Mouse (Mus musculus): ENCODE measurements around the gene Hoxa13. TPM values are rescaled to one million over a fixed set of nuclear protein-coding genes. Genes with fewer than 3 reads are reported as not detected.

The Hoxa13 gene
- total RNA-seq, 2 experiments from 2014 or later = not detected

DNA sequence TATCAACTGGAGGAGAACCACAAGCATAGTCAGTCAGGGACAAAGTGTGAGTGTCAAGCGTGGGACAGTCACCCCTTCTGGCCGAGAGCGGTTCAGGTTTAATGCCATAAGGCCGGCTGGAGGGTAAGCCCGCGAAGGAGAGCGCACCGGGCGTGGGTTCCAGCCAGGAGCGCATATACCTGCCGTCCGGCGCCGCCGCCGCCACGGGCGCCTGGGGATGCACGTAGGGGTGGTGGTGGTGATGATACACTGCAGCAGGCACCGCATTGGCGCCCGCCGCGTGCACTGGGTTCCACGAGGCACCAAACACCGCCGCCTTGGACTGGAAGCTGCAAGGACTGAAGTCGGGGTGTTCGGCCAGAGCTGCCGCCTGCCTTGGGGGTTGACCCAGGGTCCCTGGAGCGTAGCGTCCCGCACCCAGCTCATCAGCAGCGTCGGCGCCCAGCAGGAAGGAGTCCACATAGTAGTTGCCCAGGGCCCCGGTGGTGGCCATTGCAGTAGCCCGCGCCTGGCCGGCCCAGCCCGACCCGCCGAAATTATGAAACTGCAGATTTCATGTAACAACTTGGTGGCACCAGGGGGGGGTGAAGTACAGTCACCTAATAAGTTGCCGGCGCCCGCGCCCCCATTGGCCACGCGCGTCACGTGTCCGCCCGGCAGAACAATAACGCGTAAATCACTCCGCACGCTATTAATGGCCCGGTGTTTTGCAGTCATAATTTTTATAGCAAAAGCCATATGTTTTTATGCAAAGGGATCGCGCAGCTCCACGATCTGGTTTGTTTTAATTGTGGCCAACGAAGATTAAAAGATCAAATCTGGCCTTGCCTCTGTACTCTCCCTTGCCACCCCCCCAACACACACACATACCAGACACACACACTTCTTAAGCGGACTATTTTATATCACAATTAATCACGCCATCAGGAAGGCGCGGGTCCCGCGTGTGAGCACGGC lies 34.8 kb downstream of the Hoxa13 start:
- ATAC-seq (replicated peaks; ENCODE audit: poor library complexity, severe bottlenecking) = peak; percentile 45

DNA sequence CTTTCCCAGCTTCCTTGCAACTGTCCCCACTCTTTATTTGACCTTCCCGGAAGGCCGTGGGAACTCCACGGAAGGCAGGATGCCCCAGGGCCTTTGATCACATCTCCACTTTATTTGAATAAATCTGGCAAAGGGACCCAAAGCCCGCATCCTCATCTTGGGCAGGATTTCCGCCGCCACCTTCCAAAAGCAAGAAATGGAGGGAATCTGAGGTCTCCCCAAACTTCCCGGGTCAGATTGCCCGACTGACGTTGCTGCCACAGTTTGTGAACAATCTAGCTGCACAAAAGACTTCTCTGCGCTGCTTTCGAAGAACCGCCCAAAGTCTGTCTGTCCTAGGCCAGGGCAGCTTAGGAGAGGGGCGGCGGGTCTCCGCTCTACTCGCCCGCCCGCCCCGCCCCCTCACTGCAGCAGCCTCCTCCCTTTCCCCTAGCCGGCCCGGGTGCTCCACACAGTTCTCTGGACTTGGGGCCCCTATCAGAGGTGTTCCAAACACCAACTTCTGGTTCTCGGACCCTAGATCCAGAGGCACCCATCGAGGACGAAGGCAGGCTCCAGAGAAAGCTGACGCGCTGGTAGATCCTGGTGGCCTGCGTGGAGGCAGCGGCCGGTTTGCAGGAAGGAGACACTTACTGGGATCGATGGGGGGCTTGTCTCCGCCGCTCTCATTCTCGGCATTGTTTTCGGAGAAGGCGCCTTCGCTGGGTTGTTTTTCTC lies 35.6 kb downstream of the Hoxa13 start:
- no peak for ATAC-seq (replicated peaks; ENCODE audit: poor library complexity, severe bottlenecking)

DNA sequence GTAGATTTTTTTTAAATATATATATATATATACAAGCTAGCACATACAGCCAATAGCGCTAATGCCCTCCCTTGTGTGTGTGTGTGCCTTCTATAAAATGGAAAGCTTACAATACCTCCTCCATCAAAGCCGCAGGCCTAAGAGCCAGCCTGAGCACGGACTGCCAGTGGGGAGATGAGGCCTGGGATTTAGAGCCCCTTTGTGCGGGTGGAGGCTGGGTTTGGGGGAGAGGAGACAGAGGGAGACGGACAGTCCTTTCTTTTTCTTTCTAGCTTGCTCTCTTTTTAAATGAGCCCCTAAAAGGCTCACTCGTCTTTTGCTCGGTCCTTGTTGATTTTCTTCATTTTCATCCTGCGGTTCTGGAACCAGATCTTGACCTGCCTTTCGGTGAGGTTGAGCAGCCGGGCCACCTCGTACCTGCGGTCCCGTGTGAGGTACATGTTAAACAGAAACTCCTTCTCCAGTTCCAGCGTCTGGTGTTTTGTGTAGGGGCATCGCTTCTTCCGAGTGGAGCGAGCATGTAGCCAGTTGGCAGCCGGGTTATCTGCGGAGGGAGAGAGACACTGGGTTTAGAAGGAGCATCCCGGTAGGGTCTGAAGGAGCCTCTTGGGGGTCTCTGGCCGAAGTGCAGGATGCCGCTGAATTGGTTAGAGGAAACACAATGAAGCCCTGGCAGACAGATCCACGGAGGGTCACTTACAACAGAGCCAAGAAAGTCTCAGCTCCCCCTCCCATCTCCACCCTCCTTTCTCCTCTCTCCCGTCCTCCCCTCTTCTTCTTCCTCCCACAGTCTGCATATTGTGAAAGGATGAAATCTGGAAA lies 36.5 kb downstream of the Hoxa13 start:
- no peak for ATAC-seq (replicated peaks; ENCODE audit: poor library complexity, severe bottlenecking)

DNA sequence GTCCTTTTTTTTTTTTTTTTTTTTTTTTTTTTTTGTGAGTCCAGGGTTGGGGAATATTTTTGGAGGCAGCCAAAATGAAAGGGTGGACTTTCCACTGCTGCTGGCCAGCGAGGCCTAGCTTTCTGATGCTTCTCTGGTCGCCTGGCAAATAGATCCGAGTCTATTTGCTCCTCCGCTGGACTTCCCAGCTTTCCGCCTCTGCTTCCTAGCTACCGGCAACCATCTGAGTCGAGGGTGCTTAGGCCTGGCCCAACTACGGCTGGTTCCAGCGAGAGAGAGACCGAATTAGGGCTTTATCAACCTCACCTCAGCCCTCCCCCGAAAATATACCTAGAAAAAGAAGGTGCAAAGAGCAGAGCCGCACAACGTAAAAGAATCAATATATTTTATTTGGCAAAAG lies 38.0 kb downstream of the Hoxa13 start:
- ATAC-seq (replicated peaks; ENCODE audit: poor library complexity, severe bottlenecking) = no peak

DNA sequence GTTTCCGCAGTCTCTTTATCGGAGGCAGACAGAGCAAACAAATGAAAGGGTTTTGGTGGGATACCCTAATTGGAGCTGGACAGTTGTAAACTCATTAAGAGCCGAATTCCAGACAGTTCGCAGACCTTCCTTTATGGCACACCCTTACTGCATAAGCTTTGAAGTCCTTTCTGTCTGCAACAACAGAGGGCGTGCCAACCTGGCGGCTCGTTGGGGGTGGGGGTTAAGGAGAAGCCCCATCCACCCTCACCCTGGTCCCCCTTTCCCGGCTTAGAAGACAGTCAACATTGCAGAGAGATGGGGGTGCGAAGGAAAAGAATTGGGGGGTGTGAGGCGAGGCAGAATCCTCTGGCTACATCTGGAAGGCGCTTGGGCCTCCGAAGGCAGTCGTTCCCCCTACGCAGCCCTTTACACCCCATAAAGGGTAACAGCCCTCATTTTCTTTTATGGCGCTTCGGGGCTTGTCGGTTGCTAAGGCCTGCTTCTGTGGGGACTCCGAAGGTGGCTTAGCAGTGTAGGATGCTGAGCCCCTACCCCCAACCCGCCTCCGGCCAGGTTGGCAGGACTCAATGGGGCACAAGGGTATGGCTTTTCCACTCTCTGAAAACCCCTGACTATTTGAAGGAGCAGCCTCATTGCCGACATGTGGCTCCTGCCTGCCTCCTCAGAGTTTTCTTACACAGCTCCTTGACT lies 38.5 kb downstream of the Hoxa13 start:
- ATAC-seq (replicated peaks; ENCODE audit: poor library complexity, severe bottlenecking) = no peak

DNA sequence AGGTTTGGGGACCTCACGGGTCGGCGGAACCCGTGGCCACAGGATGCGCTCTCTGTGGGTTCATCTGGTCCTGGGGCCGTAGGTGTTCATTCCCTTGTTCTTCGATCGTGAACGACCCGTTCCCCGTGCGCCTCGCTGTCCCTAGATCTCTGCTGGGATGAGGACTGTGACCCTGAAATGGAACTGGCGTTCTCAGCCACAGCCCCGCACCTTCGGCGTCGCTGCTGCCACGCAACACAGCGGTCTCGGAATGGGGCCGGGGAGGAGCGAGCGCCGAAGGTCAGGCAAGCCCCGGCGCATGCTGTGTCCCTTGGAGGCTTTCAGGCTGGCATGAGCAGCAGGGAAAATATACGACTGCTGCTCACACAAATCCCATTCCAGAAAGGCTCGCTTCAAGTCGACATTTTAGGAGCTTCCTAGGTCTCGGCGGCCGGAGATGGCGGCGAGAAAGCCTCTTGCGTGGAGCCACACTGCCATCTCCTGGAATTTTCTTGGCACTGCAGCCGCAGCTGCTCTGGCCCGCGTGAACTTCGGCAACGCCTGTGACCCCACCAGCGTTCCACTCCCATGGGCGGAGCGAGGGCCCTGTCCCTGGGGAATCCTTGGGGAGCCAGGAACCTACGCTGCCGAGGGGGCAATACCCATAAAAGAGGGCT lies 39.2 kb downstream of the Hoxa13 start, which contains the start of gene Hoxa7:
Gene Hoxa7 (minus strand): TSS at position 518 of the 656 bp plus-strand sequence.
- ATAC-seq (replicated peaks; ENCODE audit: poor library complexity, severe bottlenecking) = peak; percentile 60

DNA sequence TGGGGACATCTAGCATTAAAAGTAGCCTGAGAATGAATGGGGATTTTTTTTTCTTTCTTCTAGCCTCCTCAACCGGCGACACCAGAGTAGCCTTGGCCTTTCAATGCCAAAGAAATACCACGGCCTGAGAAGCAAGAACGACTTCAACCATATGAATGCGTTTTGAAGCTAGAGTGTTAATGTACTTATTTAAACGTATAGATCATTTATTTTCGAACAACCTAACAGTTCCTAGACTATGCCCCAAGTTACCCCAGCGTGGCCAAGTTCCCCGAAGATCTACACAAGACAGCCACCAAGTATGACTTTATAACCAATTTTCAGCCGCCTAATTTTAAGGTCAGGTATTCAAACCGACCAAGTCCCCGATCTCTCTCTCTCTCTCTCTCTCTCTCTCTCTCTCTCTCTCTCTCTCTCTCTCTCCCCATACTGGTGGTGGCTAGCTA lies 39.8 kb downstream of the Hoxa13 start:
- no peak for ATAC-seq (replicated peaks; ENCODE audit: poor library complexity, severe bottlenecking)

DNA sequence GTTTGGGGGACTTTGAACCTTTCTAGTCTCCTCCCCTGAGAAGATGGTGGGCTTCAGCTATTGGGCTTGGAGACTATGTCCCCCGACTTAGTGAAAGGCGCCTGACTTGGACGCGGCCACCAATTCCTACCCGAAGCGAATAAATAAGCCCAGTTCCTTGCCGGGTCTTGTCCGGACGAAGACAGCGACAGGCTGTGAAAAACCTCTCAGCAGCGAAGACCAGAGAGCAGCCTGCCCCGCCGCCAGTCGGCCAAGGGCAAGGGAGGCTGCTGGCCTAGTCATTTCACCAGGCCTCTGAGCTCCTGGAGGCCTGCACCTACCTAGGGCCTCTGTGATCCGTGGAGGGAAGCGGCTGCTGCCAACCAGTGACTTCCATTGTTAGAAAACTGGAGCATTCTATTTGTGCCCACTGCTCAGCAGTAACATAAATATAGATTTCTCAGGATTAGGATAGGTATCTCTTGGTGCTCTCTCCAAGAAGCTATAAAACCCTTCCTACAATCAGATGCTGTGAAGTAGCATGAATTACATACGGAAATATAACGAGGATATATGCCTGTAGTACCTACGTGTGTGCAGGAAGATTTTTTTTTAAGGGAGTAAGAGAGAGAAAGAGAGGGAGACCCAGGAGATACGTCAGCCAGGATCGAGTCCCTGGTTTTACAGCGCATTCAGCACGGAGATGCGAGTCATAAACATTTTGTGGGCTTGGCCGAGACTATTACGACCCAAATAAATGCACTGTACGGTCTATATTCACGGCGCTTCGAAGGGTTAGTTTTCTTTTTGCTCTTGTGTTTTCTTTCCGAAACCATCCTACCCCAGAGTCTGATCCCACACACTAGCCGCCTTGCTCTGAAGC lies 40.4 kb downstream of the Hoxa13 start:
- no peak for ATAC-seq (replicated peaks; ENCODE audit: poor library complexity, severe bottlenecking)

DNA sequence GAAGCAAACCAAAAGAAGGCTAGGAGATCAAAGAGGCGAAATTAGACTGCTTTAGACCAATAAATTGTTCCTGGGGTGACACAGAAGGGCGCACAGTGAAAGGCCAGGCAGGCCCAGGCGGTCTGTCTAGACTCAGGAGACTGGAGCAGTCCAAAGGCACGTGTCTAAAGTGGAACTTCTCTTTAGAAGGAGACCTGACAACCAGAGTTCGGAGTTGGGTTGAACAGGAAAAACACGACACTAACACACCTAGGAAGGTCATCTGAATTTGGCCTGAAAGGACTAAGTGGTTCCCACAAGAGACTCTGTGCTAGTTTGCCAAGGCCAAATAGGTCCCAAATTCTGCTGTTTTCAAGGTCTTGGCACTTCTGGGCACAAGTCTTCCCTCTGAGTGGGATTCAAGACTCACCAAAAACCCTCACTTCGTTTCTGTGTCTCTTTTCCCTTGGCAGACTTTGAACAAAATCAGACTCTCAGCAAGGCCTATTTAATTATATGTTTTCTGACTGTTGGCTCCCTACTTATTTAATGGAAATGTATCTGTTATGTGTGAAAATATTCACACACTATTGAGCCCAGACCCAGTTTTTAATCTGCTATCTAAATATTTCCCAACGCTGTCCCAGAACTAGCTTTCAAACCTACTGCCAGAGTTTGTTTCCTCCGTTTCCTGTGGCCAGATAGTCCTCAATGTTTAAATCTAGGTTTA lies 41.3 kb downstream of the Hoxa13 start:
- ATAC-seq (replicated peaks; ENCODE audit: poor library complexity, severe bottlenecking) = no peak

DNA sequence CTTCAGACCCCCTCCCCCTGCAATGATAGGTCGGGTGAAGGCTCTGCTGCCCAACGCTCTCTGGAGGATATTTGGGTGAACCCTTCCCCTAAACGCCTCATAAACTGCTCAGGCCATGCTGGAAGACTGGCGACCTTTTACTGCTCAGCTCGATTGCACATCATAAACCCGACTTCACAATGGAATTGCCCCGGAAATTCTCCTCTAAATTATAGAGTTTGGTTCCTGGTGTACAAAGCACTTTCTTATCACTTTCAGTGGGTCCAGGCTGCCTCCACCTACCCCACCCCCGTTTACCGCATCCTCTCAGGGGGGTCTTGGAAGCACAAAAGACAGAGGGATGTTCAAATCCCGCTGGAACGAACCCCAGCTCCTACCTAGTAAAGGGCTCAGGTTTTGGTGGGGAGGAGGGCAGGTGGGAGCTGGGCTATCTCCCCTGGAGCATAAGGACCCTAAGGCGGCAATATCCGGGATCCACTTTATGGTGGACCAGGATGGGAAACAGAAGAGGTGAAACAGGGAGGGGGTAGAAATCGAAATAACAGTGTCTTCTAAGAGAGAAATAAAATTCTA lies 42.0 kb downstream of the Hoxa13 start:
- ATAC-seq (replicated peaks; ENCODE audit: poor library complexity, severe bottlenecking) = no peak

DNA sequence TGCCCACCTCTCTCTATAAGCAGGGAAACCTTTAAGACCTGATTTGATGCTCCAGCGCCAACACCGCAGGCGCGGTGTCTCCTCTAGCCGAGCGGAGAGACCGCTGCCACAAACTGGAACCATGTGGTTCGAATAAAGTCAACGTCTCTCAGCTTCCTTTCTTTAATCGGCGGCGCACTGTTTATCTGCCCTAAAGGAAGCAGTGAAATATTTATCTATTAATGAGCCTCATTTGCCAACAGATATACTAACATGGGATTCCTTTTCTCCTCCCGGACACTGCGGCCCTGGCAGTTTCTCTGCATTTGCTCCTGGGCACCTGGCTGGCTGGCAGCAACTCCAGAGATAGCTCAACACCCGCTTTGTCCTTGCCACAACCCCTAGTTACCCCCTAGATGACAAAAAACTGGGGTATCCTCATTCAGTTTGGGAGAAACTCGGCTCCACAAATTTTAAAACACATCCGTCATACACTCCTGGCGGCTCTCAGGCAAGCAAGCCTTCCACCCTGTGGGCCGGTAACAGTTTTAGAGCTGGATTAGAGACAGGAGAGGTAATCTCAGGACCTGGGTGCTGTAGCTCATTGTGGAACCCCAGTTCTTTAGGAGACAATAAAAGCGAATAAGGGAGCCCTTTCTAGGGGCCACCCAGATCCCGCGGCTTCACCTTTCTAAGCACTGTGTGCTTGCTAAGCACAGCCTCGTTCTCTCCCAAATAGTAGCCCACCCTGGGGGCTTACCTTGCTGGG lies 42.6 kb downstream of the Hoxa13 start:
- no peak for ATAC-seq (replicated peaks; ENCODE audit: poor library complexity, severe bottlenecking)

DNA sequence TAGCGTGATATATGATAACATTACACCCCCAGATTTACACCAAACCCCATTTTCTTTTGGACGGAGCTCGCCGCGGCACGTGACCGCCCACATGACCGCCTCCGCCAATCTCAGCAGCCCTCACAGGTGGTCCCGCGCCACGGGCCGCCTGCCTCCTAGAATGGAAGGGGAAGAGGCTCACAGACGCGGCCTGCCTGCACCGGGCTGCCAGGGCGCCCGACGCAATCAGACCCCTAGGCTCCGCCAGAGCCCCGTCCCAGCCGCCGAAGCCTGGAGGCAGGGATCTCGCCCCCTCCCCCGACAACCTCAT lies 43.3 kb downstream of the Hoxa13 start:
- ATAC-seq (replicated peaks; ENCODE audit: poor library complexity, severe bottlenecking) = peak; percentile 59

DNA sequence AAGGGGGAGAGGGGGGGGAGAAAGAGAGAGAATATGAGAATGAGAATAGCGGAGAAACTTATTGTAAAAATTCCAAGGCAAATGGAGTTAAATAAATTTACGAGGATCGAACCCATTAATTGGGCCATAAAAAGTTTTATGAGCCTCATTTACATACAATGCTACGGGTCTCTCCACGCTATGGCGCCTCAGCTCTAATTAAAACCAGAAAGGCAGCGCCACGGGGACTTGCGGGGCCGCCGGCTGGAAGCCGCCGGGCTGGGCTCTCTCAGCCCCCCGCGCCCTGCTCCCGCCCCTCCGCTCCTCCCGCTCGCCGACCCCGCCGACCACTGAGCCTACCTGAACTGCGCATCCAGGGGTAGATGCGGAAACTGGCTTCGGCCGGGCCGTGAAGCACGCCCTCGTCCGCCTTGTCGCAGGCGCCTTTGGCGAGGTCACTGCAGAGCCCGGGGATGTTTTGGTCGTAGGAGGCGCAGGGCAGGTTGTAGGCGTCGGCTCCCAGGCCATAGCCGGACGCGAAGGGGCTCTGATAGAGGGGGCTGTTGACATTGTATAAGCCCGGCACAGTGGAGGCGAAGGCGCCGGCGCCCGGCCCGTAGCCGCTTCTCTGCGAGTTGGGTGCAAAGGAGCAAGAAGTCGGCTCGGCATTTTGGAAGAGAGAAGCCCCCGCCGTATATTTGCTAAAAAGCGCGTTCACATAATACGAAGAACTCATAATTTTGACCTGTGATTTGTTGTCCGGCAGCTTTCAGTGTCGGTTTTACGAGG lies 43.8 kb downstream of the Hoxa13 start:
- ATAC-seq (replicated peaks; ENCODE audit: poor library complexity, severe bottlenecking) = no peak

DNA sequence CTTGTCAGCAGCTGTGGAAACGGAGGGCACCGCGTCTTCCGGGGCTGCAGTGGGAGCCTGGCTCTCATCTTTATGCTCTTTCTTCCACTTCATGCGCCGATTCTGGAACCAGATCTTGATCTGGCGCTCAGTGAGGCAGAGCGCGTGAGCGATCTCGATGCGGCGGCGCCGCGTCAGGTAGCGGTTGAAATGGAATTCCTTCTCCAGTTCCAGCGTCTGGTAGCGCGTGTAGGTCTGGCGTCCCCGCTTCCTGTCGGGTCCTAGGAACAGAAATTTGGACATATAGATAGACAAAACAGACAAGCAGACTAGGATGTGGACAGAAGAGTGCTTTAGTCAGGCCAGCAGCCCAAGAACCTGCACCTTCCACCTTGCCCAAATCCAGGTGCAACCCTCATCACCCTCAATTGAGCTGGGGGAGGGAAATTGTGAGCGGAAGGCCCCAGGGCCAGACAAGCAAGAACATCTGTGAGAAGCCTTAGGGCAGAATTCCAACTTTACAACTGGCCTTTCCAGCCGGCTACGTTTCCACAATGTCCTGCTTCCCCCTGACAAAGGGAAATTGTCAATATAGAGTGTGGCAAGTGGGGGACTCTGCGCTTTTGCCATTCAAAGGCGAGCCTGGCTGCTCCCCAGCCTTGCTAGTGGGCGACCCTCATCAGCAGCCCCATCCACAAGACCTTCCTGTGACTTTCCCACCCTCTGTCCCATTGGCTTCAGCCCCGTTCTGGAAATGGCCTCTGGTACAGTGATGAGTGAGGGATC lies 44.7 kb downstream of the Hoxa13 start:
- no peak for ATAC-seq (replicated peaks; ENCODE audit: poor library complexity, severe bottlenecking)

DNA sequence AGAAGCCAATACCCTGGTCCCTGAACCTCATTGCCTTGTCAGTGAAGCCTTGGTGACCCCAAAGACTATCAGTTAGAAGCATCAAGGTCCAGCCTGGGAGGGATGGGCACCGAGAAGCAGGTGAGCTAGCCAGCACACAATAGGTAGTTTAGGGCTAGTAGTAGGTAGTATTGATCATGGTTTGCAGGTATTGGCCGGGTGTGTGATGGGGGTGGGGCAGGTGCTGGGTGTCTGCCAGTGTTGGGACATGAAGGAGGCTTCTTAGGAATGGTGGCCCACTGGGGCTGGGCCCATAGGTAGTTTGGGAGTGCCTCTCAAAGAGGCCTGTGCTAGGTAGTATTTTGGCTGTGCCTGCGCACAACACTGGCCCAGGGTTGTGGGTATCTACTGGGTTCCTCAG lies 45.6 kb downstream of the Hoxa13 start:
- no peak for ATAC-seq (replicated peaks; ENCODE audit: poor library complexity, severe bottlenecking)

DNA sequence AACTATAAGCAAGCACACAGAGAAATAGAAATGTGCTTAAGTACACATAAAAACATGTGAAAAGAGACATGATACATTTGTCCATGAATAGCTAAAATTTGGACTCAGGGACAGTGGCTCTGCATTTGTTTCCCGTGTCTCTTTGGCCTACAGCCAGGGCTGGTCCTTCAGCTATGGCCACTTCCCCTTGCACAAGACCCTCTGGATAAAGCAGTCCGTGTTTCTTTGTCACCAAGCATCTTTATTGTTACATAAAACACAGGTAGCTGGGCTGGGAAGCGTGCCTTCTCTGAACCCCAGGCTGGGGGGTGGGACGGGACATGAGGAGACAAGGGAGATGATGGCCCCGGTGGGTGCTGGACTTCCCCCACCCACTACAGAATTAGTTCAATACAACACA lies 46.4 kb downstream of the Hoxa13 start:
- ATAC-seq (replicated peaks; ENCODE audit: poor library complexity, severe bottlenecking) = no peak
